Mouse (Mus musculus): ENCODE measurements around the gene Slc24a4.
A peak's percentile ranks its signal among the peaks of the same experiment; 100 is the strongest.
"Not testable (repeated sequence)": the region's sequence is repeated elsewhere in the genome, so short reads cannot be mapped to it uniquely, and the experiment has no call there.

Gene Slc24a4

DNA sequence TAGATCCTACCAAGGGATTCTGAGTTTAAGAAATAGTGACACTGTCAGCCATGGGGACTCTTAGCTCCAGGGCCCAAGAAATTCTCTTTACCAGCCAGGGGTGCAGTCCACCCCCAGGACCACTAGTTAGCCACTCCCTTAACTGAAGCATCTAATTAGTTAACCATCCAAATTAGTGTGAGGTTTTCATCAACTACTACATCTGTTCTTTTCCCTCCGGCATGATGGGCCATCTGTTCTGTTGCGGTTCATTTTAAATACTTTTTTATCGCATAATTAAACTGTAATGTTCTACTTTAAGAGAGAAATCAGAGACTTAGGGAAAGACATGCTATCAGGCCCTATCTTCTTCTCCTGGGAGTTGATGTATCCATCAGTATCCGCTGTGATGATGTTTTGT is 121.8 kb downstream of the Slc24a4 start:
- DNase-seq (ENCODE audit: low spot score), result no peak

GRCm38 (mm10) chr12:102251070-102251469 is 122.5 kb downstream of the Slc24a4 start:
- no peak for DNase-seq (ENCODE audit: low spot score)

DNA sequence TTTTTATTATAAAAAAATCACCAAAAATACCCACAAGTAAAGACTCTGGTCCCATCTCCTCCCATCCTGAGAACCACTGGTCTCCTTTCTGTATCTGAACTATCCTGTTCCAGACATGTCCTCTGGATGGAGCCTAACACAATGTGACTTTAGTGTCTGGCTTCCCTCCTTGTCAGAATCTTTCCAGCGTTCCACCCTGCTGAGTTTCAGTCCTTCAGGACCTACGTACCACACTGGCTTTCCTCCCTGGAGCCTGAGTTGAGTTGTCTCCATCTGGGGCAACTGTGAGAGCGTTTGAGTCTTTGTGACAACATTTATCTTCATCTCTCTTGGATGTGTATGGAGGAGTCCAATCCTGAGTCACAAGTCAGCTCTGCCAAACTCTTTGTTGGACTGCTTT is 123.5 kb downstream of the Slc24a4 start:
- DNase-seq (ENCODE audit: low spot score), result no peak

GRCm38 (mm10) chr12:102252525-102252924 is 124.0 kb downstream of the Slc24a4 start:
- DNase-seq (ENCODE audit: low spot score), result no peak

DNA sequence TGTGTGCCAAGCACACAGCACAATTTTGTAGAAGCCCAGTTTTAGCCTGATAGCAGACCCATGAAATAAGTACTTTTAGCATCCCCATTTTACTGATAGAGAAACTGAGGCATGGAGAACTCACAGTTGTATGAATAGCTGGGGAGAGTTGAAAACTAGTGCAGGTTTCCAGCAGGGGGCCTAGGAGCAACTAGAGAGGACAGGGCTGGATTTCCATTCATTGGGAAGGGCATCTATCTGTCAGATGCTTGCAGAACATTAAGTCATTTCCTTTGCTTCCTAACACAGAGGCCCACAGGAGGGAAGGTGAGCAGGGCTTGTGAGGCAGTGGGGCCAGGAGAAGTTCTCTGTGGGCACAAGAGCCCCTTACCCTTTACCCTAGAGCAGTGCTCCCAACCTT is 126.5 kb downstream of the Slc24a4 start:
- no peak for DNase-seq (ENCODE audit: low spot score)

GRCm38 (mm10) chr12:102258522-102259112 is 130.1 kb downstream of the Slc24a4 start:
- DNase-seq (ENCODE audit: low spot score), result no peak

DNA sequence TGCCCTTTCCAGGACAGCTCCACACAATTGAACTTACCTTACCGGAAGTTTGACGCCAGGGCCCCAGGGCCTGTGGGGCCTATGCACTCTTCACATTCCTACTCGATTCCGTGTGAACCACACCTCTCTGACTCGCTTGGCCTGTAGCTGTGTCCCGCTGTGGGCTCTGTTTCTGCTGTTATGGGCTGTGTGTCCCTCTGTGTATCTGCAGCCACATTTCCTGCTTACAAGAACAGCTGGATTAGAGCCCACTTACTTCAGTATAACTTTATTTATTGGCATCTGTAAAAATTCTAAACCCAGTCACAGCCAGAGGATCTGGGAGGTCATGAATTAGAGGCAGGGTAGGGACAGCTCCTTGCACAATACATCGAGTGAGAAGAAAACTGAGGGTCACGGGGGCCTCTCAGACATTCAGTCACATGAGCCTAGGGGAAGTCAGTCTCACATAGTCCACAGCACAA is 133.4 kb downstream of the Slc24a4 start:
- peak; percentile 58 for DNase-seq (ENCODE audit: low spot score)

- no peak for DNase-seq (ENCODE audit: low spot score)
These were observed 134.3 kb downstream of the Slc24a4 start for GRCm38 (mm10) chr12:102262809-102263208.

DNA sequence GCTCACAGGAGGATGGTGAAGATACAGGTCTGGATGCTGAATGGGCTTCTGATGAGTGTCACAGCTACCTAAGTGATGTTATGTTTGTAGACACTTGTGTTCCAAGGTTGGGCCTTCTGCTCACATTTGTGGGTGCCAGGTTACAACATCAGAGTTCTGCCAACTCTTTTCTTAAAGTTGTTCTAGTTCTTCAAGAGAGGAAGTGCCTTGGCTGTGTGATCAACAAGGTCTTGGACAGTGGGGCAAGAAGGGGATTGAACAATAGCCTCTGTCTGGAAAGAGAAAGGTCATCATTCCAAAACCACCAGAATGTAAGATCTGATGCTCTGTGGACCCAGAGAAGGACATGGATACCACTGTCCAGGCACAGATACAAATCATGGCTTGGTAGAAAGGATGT is 134.7 kb downstream of the Slc24a4 start:
- DNase-seq (ENCODE audit: low spot score), result no peak

DNA sequence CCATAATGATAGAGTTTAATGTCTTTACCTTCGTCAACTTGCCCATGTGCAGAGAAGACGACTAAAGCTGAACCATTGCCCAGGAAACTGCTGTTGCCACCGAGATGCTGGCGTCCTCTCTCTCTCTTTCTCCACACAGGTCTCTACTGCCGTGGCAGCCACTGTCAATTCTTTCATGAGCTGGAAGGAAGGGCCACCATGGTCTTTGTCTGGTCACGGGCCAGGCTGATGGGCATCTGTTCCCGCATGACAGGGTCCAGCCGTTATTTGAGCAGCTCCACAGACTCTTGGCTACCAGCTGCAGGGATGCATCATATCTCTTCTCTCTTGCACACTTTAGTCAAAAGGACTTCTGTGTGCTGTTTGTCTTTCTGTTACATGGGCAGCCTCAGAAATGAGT is 137.9 kb downstream of the Slc24a4 start:
- no peak for DNase-seq (ENCODE audit: low spot score)

DNA sequence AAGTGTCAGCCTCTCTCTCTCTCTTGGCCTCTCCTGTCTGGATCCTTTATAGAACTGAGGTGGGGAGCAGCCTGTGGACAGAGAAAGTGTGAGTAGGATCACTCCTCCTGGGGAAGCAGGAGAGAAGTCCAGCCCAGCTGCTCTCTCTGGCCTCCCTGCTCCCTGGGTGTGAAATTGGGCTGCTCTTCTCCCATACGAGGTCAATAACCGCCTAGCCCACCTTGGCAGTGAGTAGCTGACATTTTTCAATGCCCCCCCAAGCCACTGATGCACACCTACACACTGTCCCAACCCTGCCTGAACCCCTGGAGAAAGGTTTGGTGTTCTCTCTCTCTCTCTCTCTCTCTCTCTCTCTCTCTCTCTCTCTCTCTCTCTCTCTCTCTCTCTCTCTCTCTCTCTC is 140.6 kb downstream of the Slc24a4 start:
- DNase-seq (ENCODE audit: low spot score), result no peak

- DNase-seq (ENCODE audit: low spot score), result no peak
These were observed 142.4 kb downstream of the Slc24a4 start for GRCm38 (mm10) chr12:102270776-102271405.

DNA sequence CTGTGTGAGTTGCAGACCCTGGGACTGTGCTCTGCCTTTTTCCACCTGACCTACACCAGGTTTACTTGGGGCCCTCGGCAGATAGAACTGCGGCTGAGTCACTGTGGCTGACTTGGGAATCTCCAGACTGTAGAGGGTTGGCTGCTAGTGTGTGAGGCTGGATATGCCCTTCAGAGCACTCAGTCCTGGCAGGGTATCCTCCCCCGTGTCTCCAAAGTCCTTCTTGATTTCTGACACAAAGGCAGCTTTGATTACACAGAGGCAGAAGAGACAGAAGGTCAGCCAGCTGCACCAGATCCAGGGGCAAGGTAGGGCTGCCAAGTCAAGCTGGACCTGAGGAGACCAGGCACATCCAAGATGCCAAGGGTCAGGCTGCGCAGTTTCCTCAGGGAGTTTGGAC is 142.9 kb downstream of the Slc24a4 start:
- no peak for DNase-seq (ENCODE audit: low spot score)

- no peak for DNase-seq (ENCODE audit: low spot score)
These were observed 147.4 kb downstream of the Slc24a4 start for GRCm38 (mm10) chr12:102275833-102276443.

DNA sequence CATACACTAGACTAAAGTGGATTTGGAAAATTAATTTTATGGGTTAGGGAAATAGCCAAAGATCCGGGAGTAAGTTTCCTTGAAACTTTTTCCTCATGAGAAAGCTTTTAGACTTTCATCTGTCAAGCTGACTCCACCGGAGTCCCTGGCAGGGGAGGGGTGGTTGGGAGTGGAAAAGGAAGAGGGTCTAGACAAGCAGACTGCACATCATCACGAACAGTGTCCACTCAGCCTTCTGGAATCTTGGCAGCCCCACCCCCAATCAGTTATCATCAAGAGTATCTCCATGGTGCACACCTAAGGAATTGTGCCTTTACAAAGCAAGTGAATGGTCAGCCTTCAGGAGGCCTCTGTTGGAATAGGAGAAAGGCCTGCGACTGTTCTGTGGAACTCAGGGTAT is 151.8 kb downstream of the Slc24a4 start:
- not testable (repeated sequence) for DNase-seq (ENCODE audit: low spot score)

DNA sequence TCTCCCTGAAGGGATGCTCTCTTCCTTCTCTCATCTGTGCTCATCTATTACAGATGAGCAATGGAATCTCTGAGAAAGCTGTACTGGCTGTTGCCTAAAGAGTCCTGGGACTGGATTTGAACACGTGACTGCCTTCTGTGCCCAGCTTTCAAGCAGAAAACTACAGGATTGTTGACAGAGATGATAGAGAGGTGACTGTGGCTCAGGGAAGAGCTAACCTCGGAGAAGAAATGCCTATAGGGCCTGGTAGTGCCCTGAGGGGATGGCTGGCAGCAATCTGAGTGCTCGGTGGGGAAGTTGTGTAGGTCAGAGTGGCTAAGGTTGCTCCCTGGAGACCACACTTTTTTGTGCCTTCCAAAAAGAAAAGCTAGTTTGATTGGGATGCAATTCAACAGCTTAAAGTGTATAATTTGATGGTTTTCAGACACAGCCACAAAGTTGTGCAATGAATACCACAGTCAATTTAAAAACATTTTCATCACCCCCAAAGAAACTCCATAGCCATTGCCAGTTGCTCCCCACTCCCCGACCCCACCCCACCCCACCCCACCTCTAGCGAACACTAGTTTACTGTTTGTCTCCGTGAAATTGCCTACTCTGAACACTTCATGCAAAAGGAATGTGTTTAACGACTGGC is 152.5 kb downstream of the Slc24a4 start:
- no peak for DNase-seq (ENCODE audit: low spot score)

GRCm38 (mm10) chr12:102282126-102282525 is 153.6 kb downstream of the Slc24a4 start:
- no peak for DNase-seq (ENCODE audit: low spot score)

- DNase-seq (ENCODE audit: low spot score), result peak; percentile 52
These were observed 154.4 kb downstream of the Slc24a4 start, which contains the start of gene Rin3 for GRCm38 (mm10) chr12:102282763-102283482. Gene Rin3, plus strand, starts transcription at chr12:102283048.

DNA sequence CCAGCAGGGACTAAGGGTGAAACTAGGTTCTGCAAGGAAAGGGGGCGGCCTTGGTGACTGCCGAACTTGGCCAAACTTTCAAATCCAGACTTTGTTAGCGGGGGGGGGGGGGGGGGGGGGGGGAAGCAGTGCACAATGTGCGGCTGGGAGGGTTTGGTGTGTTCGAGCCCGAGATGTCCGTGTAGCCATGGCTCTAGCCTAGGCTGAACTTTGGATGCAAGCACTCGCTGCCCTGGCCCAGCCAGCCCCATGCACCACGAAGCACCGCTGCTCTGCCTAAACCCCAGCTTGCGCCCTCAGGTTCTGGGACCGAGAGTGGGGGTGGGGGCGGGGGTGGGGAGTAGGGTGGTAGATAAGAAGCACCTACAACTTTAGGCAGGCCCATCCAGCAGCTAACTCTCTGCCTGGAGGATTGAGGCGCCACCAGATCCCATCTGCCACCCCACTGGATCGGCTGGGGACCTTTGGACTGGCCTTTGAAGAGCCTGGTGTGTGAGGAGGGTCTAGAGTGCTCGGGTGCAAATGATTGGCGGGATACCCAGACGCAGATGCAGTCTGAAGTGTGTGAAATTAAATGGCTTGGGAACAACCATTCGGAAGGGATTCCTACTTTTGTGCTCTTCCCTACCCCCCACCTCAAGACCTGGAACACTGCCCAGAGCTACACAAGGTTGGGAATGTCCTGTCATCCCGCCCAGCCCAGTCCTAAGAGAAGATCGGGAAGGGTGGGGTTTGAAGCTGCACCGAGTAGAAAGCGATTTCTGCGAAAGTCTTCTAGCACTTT is 155.1 kb downstream of the Slc24a4 start:
- DNase-seq (ENCODE audit: low spot score), result peak; percentile 57

- no peak for DNase-seq (ENCODE audit: low spot score)
These were observed 155.7 kb downstream of the Slc24a4 start for GRCm38 (mm10) chr12:102284267-102284610.

DNA sequence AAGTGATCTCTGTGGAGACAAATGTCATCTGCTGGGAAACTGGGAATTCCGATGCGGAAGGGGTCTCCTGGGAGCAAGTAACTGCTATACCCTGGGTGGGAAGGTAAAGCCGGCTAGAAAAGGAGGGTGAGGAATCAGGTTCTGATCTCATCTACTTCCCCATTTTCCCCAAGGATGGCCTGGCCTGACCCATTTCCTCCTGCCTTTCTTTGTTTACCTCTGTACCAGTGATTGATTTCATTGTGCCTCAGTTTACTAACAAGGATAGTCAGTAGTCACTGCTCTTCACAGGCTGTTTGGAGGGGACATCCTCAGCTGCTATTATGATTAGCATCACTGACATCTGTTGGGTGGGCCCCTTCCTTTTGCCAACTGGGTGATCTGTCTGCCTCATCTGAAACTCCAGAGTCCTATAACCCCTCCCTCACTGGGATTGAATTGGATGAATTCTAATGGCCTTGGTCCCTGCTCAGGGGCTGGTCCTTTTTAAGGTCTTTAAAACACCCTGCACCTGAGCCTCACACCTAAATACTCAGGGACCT is 156.2 kb downstream of the Slc24a4 start:
- no peak for DNase-seq (ENCODE audit: low spot score)

Data from embryo, embryonic 10 days (tissue).